Mouse (Mus musculus): ENCODE data around the gene Gm20388.

GRCm38 (mm10) chr8:121723846-121724245 lies 1813.2 kb downstream of the Gm20388 start:
- TF ChIP-seq CTCF (IDR thresholded peaks at IDR 0.05; ENCODE audit: low read depth), result no peak
- TF ChIP-seq EP300 (IDR thresholded peaks at IDR 0.05; ENCODE audit: low read depth), result no peak
